Mouse (Mus musculus) CH12.LX (cell line): ENCODE measurements around the gene Plxna1. TPM values are rescaled to one million over a fixed set of nuclear protein-coding genes. Genes with fewer than 3 reads are reported as not detected.
A peak's percentile ranks its signal among the peaks of the same experiment; 100 is the strongest.

Experiments used
- DNase-seq: peaks from one replicate; pipeline ENCODE4 v3.0.0-alpha.2; 2013; ENCODE audit errors: extremely low read depth
- H3K27ac ChIP-seq: 2 replicates; pipeline ENCODE4 v1.5.1; 2012; ENCODE audit warnings: low read depth, mild to moderate bottlenecking, control low read depth, moderate library complexity; ENCODE audit not compliant: insufficient read depth
- H3K27me3 ChIP-seq: replicated peaks from 2 replicates; pipeline ENCODE3; 2012; ENCODE audit warnings: inconsistent platforms
- H3K36me3 ChIP-seq, 2 experiments: replicated peaks in 1 of 2; 2 replicates each; pipeline versions ENCODE3 to v1.6.1; 2012; ENCODE audit warnings: inconsistent platforms in 1 of 2, low read length in 1 of 2, mild to moderate bottlenecking in 1 of 2, mixed read lengths in 1 of 2, moderate library complexity in 1 of 2; ENCODE audit not compliant: control insufficient read depth in 1 of 2, insufficient read depth in 1 of 2
- H3K4me1 ChIP-seq, 2 experiments: 2 replicates each; pipeline ENCODE4 v1.6.1; 2012; ENCODE audit warnings: inconsistent platforms in 1 of 2, moderate library complexity in 1 of 2; ENCODE audit not compliant: insufficient read depth in 2 of 2, control insufficient read depth in 1 of 2
- H3K4me2 ChIP-seq: 2 replicates; pipeline ENCODE4 v1.6.1; 2012; ENCODE audit warnings: low read depth, mild to moderate bottlenecking, control low read depth; ENCODE audit not compliant: poor library complexity, insufficient read depth, severe bottlenecking
- H3K4me3 ChIP-seq, 3 experiments: fragments of 150-350 bp in 1 of 3; sonication (generic) in 1 of 3; replicated peaks in 1 of 3; 2 replicates each; pipeline versions ENCODE3 to v1.5.1; 2011 to 2012; ENCODE audit warnings: low read depth in 2 of 3, low read length in 2 of 3, mild to moderate bottlenecking in 2 of 3, moderate library complexity in 2 of 3, control low read depth in 1 of 3, improper control_type of control experiment in 1 of 3, inconsistent platforms in 1 of 3, mixed read lengths in 1 of 3; ENCODE audit not compliant: poor library complexity in 1 of 3
- H3K79me2 ChIP-seq: replicated peaks from 2 replicates; pipeline ENCODE4 v1.6.1; 2012; ENCODE audit warnings: mild to moderate bottlenecking, moderate library complexity; ENCODE audit not compliant: control insufficient read depth, poor library complexity, insufficient read depth, severe bottlenecking; ENCODE audit errors: extremely low read depth
- H3K9ac ChIP-seq: 2 replicates; pipeline ENCODE4 v1.6.1; 2012; ENCODE audit warnings: low read depth, mild to moderate bottlenecking, control low read depth, moderate library complexity; ENCODE audit not compliant: insufficient read depth
- H3K9me3 ChIP-seq: replicated peaks from 2 replicates; pipeline ENCODE3; 2012; ENCODE audit warnings: low read length, inconsistent platforms, mixed read lengths
- ELF1 ChIP-seq: IDR thresholded peaks from 2 replicates; pipeline ENCODE4 v1.6.1; 2014; ENCODE audit warnings: low read depth, mild to moderate bottlenecking, inconsistent platforms, low read length, improper control_type of control experiment
- EP300 ChIP-seq: IDR thresholded peaks from 2 replicates; pipeline ENCODE4 v1.6.1; 2011; ENCODE audit warnings: low read length, improper control_type of control experiment
- ETS1 ChIP-seq: conservative IDR thresholded peaks from 2 replicates; pipeline ENCODE4 v1.6.1; 2012; ENCODE audit warnings: low read depth, mild to moderate bottlenecking, inconsistent platforms, low read length, improper control_type of control experiment, moderate library complexity
- GABPA ChIP-seq: IDR thresholded peaks from 2 replicates; pipeline ENCODE4 v1.6.1; 2012; ENCODE audit warnings: low read depth, low read length, improper control_type of control experiment, inconsistent platforms; ENCODE audit not compliant: insufficient replicate concordance
- JUND ChIP-seq: conservative IDR thresholded peaks from 2 replicates; pipeline ENCODE4 v1.6.1; 2011; ENCODE audit warnings: low read depth, low read length, improper control_type of control experiment
- KAT2A ChIP-seq: IDR thresholded peaks from 2 replicates; pipeline ENCODE4 v1.6.1; 2012; ENCODE audit warnings: low read length, improper control_type of control experiment, inconsistent platforms; ENCODE audit not compliant: insufficient replicate concordance
- MEF2A ChIP-seq: IDR thresholded peaks from 2 replicates; pipeline ENCODE4 v1.6.1; 2014; ENCODE audit warnings: low read depth, mild to moderate bottlenecking, inconsistent platforms, low read length, improper control_type of control experiment, borderline replicate concordance
- MXI1 ChIP-seq: IDR thresholded peaks from 2 replicates; pipeline ENCODE4 v1.6.1; 2011; ENCODE audit warnings: mild to moderate bottlenecking, low read depth, low read length, improper control_type of control experiment
- NELFE ChIP-seq: IDR thresholded peaks from 2 replicates; pipeline ENCODE4 v1.6.1; 2011; ENCODE audit warnings: low read depth, low read length, improper control_type of control experiment
- NRF1 ChIP-seq: IDR thresholded peaks from 2 replicates; pipeline ENCODE4 v1.6.1; 2014; ENCODE audit warnings: low read depth, mild to moderate bottlenecking, inconsistent platforms, low read length, improper control_type of control experiment, moderate library complexity
- POLR2A ChIP-seq: IDR thresholded peaks from 2 replicates; pipeline ENCODE4 v1.6.1; 2011; ENCODE audit warnings: low read depth, mild to moderate bottlenecking, improper control_type of control experiment, low read length
- RAD21 ChIP-seq: IDR thresholded peaks from 2 replicates; pipeline ENCODE4 v1.6.1; 2011; ENCODE audit warnings: low read depth, mild to moderate bottlenecking, low read length, improper control_type of control experiment, moderate library complexity
- SMC3 ChIP-seq: IDR thresholded peaks from 2 replicates; pipeline ENCODE4 v1.6.1; 2011; ENCODE audit warnings: low read depth, low read length, improper control_type of control experiment
- TBP ChIP-seq: conservative IDR thresholded peaks from 2 replicates; pipeline ENCODE4 v1.6.1; 2011; ENCODE audit warnings: low read depth, low read length, improper control_type of control experiment
- TCF12 ChIP-seq: IDR thresholded peaks from 2 replicates; pipeline ENCODE4 v1.6.1; 2014; ENCODE audit warnings: low read depth, mild to moderate bottlenecking, inconsistent platforms, low read length, improper control_type of control experiment
- UBTF ChIP-seq: IDR thresholded peaks from 2 replicates; pipeline ENCODE4 v1.6.1; 2012; ENCODE audit warnings: low read depth, mild to moderate bottlenecking, inconsistent platforms, low read length, improper control_type of control experiment, moderate library complexity
- ZC3H11A ChIP-seq: IDR thresholded peaks from 2 replicates; pipeline ENCODE4 v1.6.1; 2012; ENCODE audit warnings: low read depth, mild to moderate bottlenecking, inconsistent platforms, low read length, improper control_type of control experiment
- ZMIZ1 ChIP-seq: IDR thresholded peaks from 2 replicates; pipeline ENCODE4 v1.6.1; 2012; ENCODE audit warnings: low read depth, mild to moderate bottlenecking, inconsistent platforms, low read length, improper control_type of control experiment
- ZNF384 ChIP-seq: IDR thresholded peaks from 2 replicates; pipeline ENCODE4 v1.6.1; 2012; ENCODE audit warnings: low read depth, low read length, improper control_type of control experiment, inconsistent platforms
- dilution Hi-C: fragments of 300-500 bp; cut with MboI; formaldehyde crosslinking; loops from 2 replicates; pipeline ENCODE4 v1.14.3; 2020; ENCODE audit warnings: low sequenced_read_pairs; ENCODE audit not compliant: extremely low pct_unique_long_range_greater_than_20kb, extremely low pct_ligation_motif_present
- in situ Hi-C: fragments of 300-500 bp; cut with MboI; formaldehyde crosslinking; loops from 3 replicates; pipeline ENCODE4 v1.14.3; 2019; ENCODE audit warnings: low sequenced_read_pairs, low pct_ligation_motif_present, low pct_unique_long_range_greater_than_20kb, mixed read lengths
- polyA plus RNA-seq: library from polyadenylated mRNA; unstranded; fragments of >175 nt; gene quantifications from 2 replicates; pipeline ENCODE4 v1.2.1, GENCODE M21; 2012; ENCODE audit warnings: low read depth; ENCODE audit not compliant: insufficient read length
- total RNA-seq, 2 experiments: library from RNA; depleted of rRNA; stranded (reverse); fragments of 300-350 nt in 1 of 2; fragments of >200 nt in 1 of 2; gene quantifications; 2 replicates each; pipeline ENCODE4 v1.2.3; 2012 to 2014

Plxna1 gene
- total and polyA plus RNA-seq, 3 experiments = 8.9 to 29.5 (median 18.5) TPM

- TF ChIP-seq ZC3H11A (no peak), TCF12 (no peak), ZMIZ1 (no peak), MEF2A (0 out of 2 replicates have a peak, but pooled peaks have one; percentile 27), MXI1 (no peak), TBP (no peak), POLR2A (no peak), UBTF (peak; percentile 59; the same call in 1 of the 2 replicates), EP300 (no peak), KAT2A (no peak), JUND (no peak), NRF1 (peak; percentile 48), NELFE (no peak), ELF1 (no peak), SMC3 (no peak), ETS1 (no peak), ZNF384 (no peak), GABPA (no peak), RAD21 (no peak; the same call in 1 of the 2 replicates)
These were observed 771 bp downstream of the Plxna1 start (continued) for GRCm38 (mm10) chr6:89361418-89362280.

DNA sequence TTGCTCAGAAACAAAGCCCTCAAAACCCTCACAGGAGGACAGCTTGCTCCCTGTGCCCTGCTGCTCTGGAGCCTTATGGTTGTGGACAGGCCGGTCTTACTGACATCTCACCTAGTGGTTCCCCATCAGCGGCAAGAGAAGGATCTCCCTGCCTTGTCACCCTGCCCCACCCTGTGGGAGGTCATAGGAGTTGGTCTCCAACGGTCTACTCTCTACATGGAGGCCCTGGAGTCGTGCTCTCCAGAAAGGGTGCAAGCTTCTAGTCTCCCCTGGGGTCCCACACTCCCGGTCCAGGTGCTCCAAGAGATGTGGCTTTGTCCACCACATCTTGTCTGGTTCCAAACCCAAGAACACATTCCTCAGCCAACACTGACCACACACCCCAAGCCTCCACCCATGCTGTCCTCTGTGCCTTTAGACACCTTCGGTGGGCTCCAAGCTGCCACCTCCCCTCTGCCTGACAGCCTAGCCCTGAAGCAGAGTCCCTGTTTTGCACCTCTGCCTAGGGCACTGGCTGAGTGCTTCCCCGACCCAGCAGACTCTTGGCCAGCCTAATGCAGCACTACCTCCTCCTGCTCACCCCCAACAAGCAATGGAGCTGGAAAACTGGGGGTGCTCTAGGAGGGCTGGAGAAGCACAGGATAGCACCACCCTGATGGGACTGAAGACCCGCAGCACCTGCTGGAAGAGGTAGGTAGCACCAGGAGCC, 1.6 kb downstream of the Plxna1 start:
- Histone ChIP-seq H3K9ac (peak overlapping the region; percentile 81; the same call in 1 of the 2 replicates), H3K27me3 (no peaks in the 10 kb centered on the region), H3K4me3 (peak overlapping the region; percentile 59 to 96 (median 84)), H3K79me2 (peaks cover 8% of the 10 kb centered on the region), H3K36me3 (peaks cover 15 to 40% of the 10 kb centered on the region in 2 experiments), H3K4me2 (peak overlapping the region; percentile 44), H3K4me1 (peaks cover 31 to 61% of the 10 kb centered on the region in 2 experiments), H3K27ac (no peak overlapping the region), H3K9me3 (no peaks in the 10 kb centered on the region)
- in situ Hi-C loops = loop anchor here (5.0 kb wide), 1 partner anchor 101 kb away; no protein-coding TSS in a partner anchor
- TF ChIP-seq RAD21 = peak; percentile 1
- no peak for TF ChIP-seq TBP
- dilution Hi-C loops = no loop called here
- no peak for DNase-seq
